Mouse (Mus musculus): Measurements from ENCODE around the gene Runx3.
"Not testable (repeated sequence)": the region's sequence is repeated elsewhere in the genome, so short reads cannot be mapped to it uniquely, and the experiment has no call there.

The Runx3 gene

GRCm38 (mm10) chr4:135169501-135169900 lies 49.0 kb downstream of the Runx3 start:
- no peak for DNase-seq (ENCODE audit: low spot score in 2 of 2)

GRCm38 (mm10) chr4:135171304-135171875 lies 50.9 kb downstream of the Runx3 start:
- DNase-seq (ENCODE audit: low spot score in 2 of 2): no peak

- no peak for DNase-seq (ENCODE audit: low spot score in 2 of 2)
Observed at GRCm38 (mm10) chr4:135175406-135176120, 55.1 kb downstream of the Runx3 start.

- DNase-seq (ENCODE audit: low spot score in 2 of 2): no peak
Observed at GRCm38 (mm10) chr4:135177568-135177967, 57.1 kb downstream of the Runx3 start.

- no peak for DNase-seq (ENCODE audit: low spot score in 2 of 2)
Observed at GRCm38 (mm10) chr4:135179077-135179481, 58.6 kb downstream of the Runx3 start.

- DNase-seq (ENCODE audit: low spot score in 2 of 2): no peak
Observed at GRCm38 (mm10) chr4:135181819-135182218, 61.4 kb downstream of the Runx3 start.

- DNase-seq (ENCODE audit: low spot score in 2 of 2): not testable (repeated sequence)
Observed at GRCm38 (mm10) chr4:135184277-135184676, 63.8 kb downstream of the Runx3 start.

- DNase-seq (ENCODE audit: low spot score in 2 of 2): no peak
Observed at GRCm38 (mm10) chr4:135189452-135190008, 69.1 kb downstream of the Runx3 start.

- DNase-seq (ENCODE audit: low spot score in 2 of 2): no peak
Observed at GRCm38 (mm10) chr4:135190364-135190763, 69.9 kb downstream of the Runx3 start.

- DNase-seq (ENCODE audit: low spot score in 2 of 2): no peak
Observed at GRCm38 (mm10) chr4:135191185-135191584, 70.7 kb downstream of the Runx3 start.

- DNase-seq (ENCODE audit: low spot score in 2 of 2): no peak
Observed at GRCm38 (mm10) chr4:135191604-135192003, 71.2 kb downstream of the Runx3 start.

GRCm38 (mm10) chr4:135192841-135193240 lies 72.4 kb downstream of the Runx3 start:
- no peak for DNase-seq (ENCODE audit: low spot score in 2 of 2)

GRCm38 (mm10) chr4:135197857-135198256 lies 77.4 kb downstream of the Runx3 start:
- no peak for DNase-seq (ENCODE audit: low spot score in 2 of 2)

GRCm38 (mm10) chr4:135201771-135202170 lies 81.3 kb downstream of the Runx3 start:
- DNase-seq (ENCODE audit: low spot score in 2 of 2): no peak

GRCm38 (mm10) chr4:135203279-135203678 lies 82.8 kb downstream of the Runx3 start:
- no peak for DNase-seq (ENCODE audit: low spot score in 2 of 2)

GRCm38 (mm10) chr4:135203806-135204560 lies 83.5 kb downstream of the Runx3 start:
- no peak for DNase-seq (ENCODE audit: low spot score in 2 of 2)

GRCm38 (mm10) chr4:135204666-135205065 lies 84.2 kb downstream of the Runx3 start:
- DNase-seq (ENCODE audit: low spot score in 2 of 2): no peak

- DNase-seq (ENCODE audit: low spot score in 2 of 2): no peak
Observed at GRCm38 (mm10) chr4:135205254-135205653, 84.8 kb downstream of the Runx3 start.

GRCm38 (mm10) chr4:135205711-135206600 lies 85.5 kb downstream of the Runx3 start:
- DNase-seq (ENCODE audit: low spot score in 2 of 2): peak; percentile 82 to 89

- DNase-seq (ENCODE audit: low spot score in 2 of 2): no peak
Observed at GRCm38 (mm10) chr4:135209846-135210245, 89.4 kb downstream of the Runx3 start.

GRCm38 (mm10) chr4:135219652-135220051 lies 99.2 kb downstream of the Runx3 start:
- DNase-seq (ENCODE audit: low spot score in 2 of 2): peak; percentile 74 to 89
